Mouse (Mus musculus) myocyte (in vitro differentiated cells): ENCODE measurements around the gene Krtap9-3. TPM values are rescaled to one million over a fixed set of nuclear protein-coding genes. Genes with fewer than 3 reads are reported as not detected.

Experiments
- H3K27me3 ChIP-seq: one replicate; pipeline ENCODE4 v1.6.1; 2011; ENCODE audit not compliant: control insufficient read depth, insufficient read depth, insufficient read length
- H3K36me3 ChIP-seq: one replicate; pipeline ENCODE4 v1.6.1; 2011; ENCODE audit not compliant: control insufficient read depth, insufficient read depth
- H3K4me2 ChIP-seq: one replicate; pipeline ENCODE4 v1.6.1; 2011; ENCODE audit warnings: low read depth, control low read depth
- H3K4me3 ChIP-seq: one replicate; pipeline ENCODE4 v1.5.1; 2011; ENCODE audit warnings: mild to moderate bottlenecking, control low read depth, moderate library complexity
- H3K79me2 ChIP-seq: one replicate; pipeline ENCODE4 v1.6.1; 2011; ENCODE audit not compliant: control insufficient read depth, insufficient read depth
- H3ac ChIP-seq: one replicate; pipeline ENCODE4 v1.6.1; 2011; ENCODE audit not compliant: control insufficient read depth, insufficient read length
- CEBPB ChIP-seq: IDR thresholded peaks from 2 replicates; pipeline ENCODE4 v1.6.1; 2011; ENCODE audit warnings: mild to moderate bottlenecking, moderate library complexity; ENCODE audit not compliant: poor library complexity, insufficient read depth, severe bottlenecking
- E2F4 ChIP-seq: IDR thresholded peaks from one replicate; pipeline ENCODE4 v1.6.1; 2011; ENCODE audit warnings: mild to moderate bottlenecking, control low read depth, moderate library complexity; ENCODE audit not compliant: insufficient read depth
- MAX ChIP-seq: IDR thresholded peaks from one replicate; pipeline ENCODE4 v1.6.1; 2011; ENCODE audit warnings: low read depth, mild to moderate bottlenecking, control low read depth
- MYOD1 ChIP-seq, 3 experiments: IDR thresholded peaks; one replicate each; pipeline ENCODE4 v1.6.1; 2011; ENCODE audit warnings: control low read depth in 2 of 3, low read depth in 2 of 3, mild to moderate bottlenecking in 2 of 3, moderate library complexity in 1 of 3; ENCODE audit not compliant: insufficient read length in 2 of 3, control insufficient read depth in 1 of 3
- MYOG ChIP-seq, 3 experiments: IDR thresholded peaks; one replicate each; pipeline ENCODE4 v1.6.1; 2011; ENCODE audit warnings: control low read depth in 2 of 3, low read depth in 2 of 3, mild to moderate bottlenecking in 2 of 3; ENCODE audit not compliant: insufficient read length in 2 of 3, control insufficient read depth in 1 of 3, insufficient read depth in 1 of 3
- POLR2A ChIP-seq: IDR thresholded peaks from one replicate; pipeline ENCODE4 v1.6.1; 2011; ENCODE audit warnings: low read depth, mild to moderate bottlenecking, control low read depth, moderate library complexity; ENCODE audit not compliant: insufficient read length
- POLR2AphosphoS2 ChIP-seq: IDR thresholded peaks from one replicate; pipeline ENCODE4 v1.6.1; 2011; ENCODE audit warnings: low read depth, control low read depth; ENCODE audit not compliant: insufficient read length
- REST ChIP-seq: IDR thresholded peaks from one replicate; pipeline ENCODE4 v1.6.1; 2011; ENCODE audit warnings: mild to moderate bottlenecking, control low read depth, moderate library complexity; ENCODE audit not compliant: insufficient read depth, insufficient read length
- SRF ChIP-seq: IDR thresholded peaks from one replicate; pipeline ENCODE4 v1.6.1; 2011; ENCODE audit warnings: low read depth; ENCODE audit not compliant: control insufficient read depth, insufficient read length
- TCF12 ChIP-seq: IDR thresholded peaks from one replicate; pipeline ENCODE4 v1.6.1; 2011; ENCODE audit warnings: mild to moderate bottlenecking, control low read depth; ENCODE audit not compliant: poor library complexity, insufficient read depth, severe bottlenecking
- TCF3 ChIP-seq: IDR thresholded peaks from one replicate; pipeline ENCODE4 v1.6.1; 2011; ENCODE audit warnings: low read depth, control low read depth; ENCODE audit not compliant: insufficient read length
- USF1 ChIP-seq: IDR thresholded peaks from one replicate; pipeline ENCODE4 v1.6.1; 2011; ENCODE audit warnings: low read depth, mild to moderate bottlenecking, control low read depth, moderate library complexity
- polyA plus RNA-seq: library from polyadenylated mRNA; unstranded; fragments of >200 nt; fragmentation: generic; extraction: Trizol; gene quantifications from one replicate; pipeline ENCODE4 v1.2.1, GENCODE M21; 2012; ENCODE audit warnings: missing spikeins

Gene Krtap9-3
- polyA plus RNA-seq, 1 experiment = not detected

DNA sequence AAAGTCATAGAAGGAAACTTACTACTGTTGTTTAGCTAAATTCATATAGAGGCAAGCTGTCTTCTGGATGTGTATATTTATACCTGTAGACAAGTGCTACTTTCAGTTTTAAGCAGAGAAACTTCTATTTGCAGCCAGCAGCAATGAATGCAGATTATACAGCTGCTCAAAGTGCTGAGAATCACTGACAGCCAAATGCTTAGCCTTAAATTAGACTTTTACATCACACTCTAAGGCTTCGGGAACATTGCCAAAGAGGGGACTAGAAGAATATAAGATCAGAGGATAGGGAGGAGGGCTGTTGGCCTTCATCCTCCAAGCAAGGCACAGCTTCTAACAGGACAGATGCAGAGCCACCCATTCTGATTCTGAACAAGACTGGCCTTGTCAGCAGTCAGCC lies 39.2 kb upstream of the Krtap9-3 start:
- no peaks in the 10 kb centered on the region for H3K27me3 ChIP-seq
- H3K36me3 ChIP-seq = no peaks in the 10 kb centered on the region
- no peak overlapping the region for H3ac ChIP-seq
- TF ChIP-seq MYOD1 (IDR thresholded peaks at IDR 0.05; ENCODE audit: control insufficient read depth in 1 of 3, insufficient read length in 2 of 3, low read depth in 2 of 3) (no peak), E2F4 (no peak), USF1 (no peak), SRF (no peak)
- H3K4me2 ChIP-seq = no peak overlapping the region
- H3K4me3 ChIP-seq = no peak overlapping the region
- no peaks in the 10 kb centered on the region for H3K79me2 ChIP-seq

GRCm38 (mm10) chr11:99634653-99635134 lies 36.8 kb upstream of the Krtap9-3 start, which contains the start of gene Krtap4-2:
Krtap4-2 (minus strand) TSS chr11:99635084.
- no peaks in the 10 kb centered on the region for H3K79me2 ChIP-seq
- H3K4me2 ChIP-seq = no peak within 1 kb of the TSS
- H3ac ChIP-seq = no peak within 1 kb of the TSS
- H3K27me3 ChIP-seq = no peaks in the 10 kb centered on the region
- H3K4me3 ChIP-seq = no peak within 1 kb of the TSS
- no peaks in the 10 kb centered on the region for H3K36me3 ChIP-seq
- no peak for TF ChIP-seq USF1
- TF ChIP-seq POLR2AphosphoS2 = no peak
- TF ChIP-seq MYOG (IDR thresholded peaks at IDR 0.05; ENCODE audit: control insufficient read depth in 1 of 3, insufficient read depth in 1 of 3, insufficient read length in 2 of 3, low read depth in 2 of 3) = peak in 2 of 3 experiments; percentile 38 to 61
- TF ChIP-seq MAX = no peak
- TF ChIP-seq POLR2A = no peak
- peak in 2 of 3 experiments; percentile 62 to 71 for TF ChIP-seq MYOD1 (IDR thresholded peaks at IDR 0.05; ENCODE audit: control insufficient read depth in 1 of 3, insufficient read length in 2 of 3, low read depth in 2 of 3)
- no peak for TF ChIP-seq REST
- peak; percentile 55 for TF ChIP-seq TCF3
- no peak for TF ChIP-seq SRF
- no peak for TF ChIP-seq CEBPB
- peak; percentile 24 for TF ChIP-seq TCF12
- no peak for TF ChIP-seq E2F4

DNA sequence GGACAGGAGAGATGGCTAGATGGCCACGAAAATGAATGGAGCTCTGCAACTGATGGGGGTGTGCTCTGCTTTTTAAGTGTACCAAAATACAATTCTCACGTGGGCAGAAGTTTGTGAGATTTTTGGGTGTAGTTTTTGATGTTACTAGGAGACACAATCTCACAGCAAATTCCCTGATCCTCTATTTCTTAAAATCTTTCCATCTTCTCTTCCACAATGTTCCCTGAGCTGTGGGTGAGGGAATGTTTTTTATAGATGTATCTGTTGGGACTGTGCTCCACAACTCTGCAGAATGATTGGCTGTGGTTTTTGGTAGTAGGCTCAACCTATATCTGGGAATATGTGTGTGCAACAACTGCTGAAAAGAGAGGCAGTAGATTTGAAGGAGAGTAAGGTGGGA lies 35.4 kb upstream of the Krtap9-3 start:
- TF ChIP-seq REST (no peak), TCF3 (no peak), USF1 (no peak), CEBPB (no peak), POLR2A (no peak), TCF12 (no peak), POLR2AphosphoS2 (no peak), MAX (no peak), E2F4 (no peak), MYOG (IDR thresholded peaks at IDR 0.05; ENCODE audit: control insufficient read depth in 1 of 3, insufficient read depth in 1 of 3, insufficient read length in 2 of 3, low read depth in 2 of 3) (no peak), MYOD1 (IDR thresholded peaks at IDR 0.05; ENCODE audit: control insufficient read depth in 1 of 3, insufficient read length in 2 of 3, low read depth in 2 of 3) (no peak), SRF (no peak)
- Histone ChIP-seq H3K36me3 (no peaks in the 10 kb centered on the region), H3K4me2 (no peak overlapping the region), H3K4me3 (no peak overlapping the region), H3K27me3 (no peaks in the 10 kb centered on the region), H3K79me2 (no peaks in the 10 kb centered on the region), H3ac (no peak overlapping the region)

DNA sequence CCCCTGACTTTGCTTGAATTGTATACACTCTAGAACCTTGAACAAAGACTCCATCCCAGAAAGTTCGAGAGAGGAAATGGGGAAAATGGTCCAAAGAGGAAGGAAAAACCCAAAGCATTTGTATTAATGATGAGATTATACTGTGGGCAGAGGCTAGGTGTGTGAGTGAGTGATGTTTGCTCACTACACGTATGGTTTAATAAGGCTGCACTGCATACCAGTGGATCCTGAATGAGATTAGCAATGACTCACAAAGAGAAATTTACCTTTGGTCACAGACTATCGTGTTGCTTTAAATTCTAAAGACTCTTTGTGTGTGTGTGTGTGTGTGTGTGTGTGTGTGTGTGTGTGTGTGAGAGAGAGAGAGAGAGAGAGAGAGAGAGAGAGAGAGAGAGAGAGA lies 33.0 kb upstream of the Krtap9-3 start:
- Histone ChIP-seq H3K36me3 (no peaks in the 10 kb centered on the region), H3K27me3 (no peaks in the 10 kb centered on the region), H3K79me2 (no peaks in the 10 kb centered on the region), H3ac (no peak overlapping the region), H3K4me3 (no peak overlapping the region), H3K4me2 (no peak overlapping the region)
- TF ChIP-seq CEBPB (no peak), MYOG (IDR thresholded peaks at IDR 0.05; ENCODE audit: control insufficient read depth in 1 of 3, insufficient read depth in 1 of 3, insufficient read length in 2 of 3, low read depth in 2 of 3) (no peak), REST (no peak), POLR2A (no peak), POLR2AphosphoS2 (no peak), MYOD1 (IDR thresholded peaks at IDR 0.05; ENCODE audit: control insufficient read depth in 1 of 3, insufficient read length in 2 of 3, low read depth in 2 of 3) (no peak), USF1 (no peak), TCF12 (no peak), E2F4 (no peak), MAX (no peak), TCF3 (no peak), SRF (no peak)

DNA sequence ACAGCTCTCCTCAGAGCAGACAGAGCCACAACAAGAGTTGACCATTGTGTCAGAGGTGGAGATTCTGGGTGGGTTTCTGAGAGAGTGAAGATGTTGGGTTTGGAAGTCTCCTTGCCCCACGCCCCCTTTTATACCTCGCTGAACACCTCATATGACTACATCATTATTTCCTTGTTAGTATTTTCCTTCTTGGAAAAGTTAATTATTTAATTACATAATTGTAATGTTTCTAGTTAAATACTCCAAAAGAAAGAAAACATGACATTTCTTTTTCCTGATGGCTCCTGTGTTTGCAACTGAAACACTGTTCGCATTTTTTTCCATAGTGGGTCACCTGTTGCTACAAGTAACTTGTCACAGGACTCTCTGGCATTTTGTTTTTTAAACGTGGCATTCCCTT lies 30.2 kb upstream of the Krtap9-3 start, which contains the start of gene Krtap4-1:
TSS of gene Krtap4-1 (minus strand) at position 101 of the 400 bp plus-strand sequence.
- Histone ChIP-seq H3K4me2 (no peak within 1 kb of the TSS), H3K27me3 (no peaks in the 10 kb centered on the region), H3K4me3 (no peak within 1 kb of the TSS), H3K36me3 (no peaks in the 10 kb centered on the region), H3ac (no peak within 1 kb of the TSS), H3K79me2 (no peaks in the 10 kb centered on the region)
- TF ChIP-seq CEBPB = no peak
- TF ChIP-seq E2F4 = no peak
- TF ChIP-seq POLR2A = no peak
- no peak for TF ChIP-seq REST
- no peak for TF ChIP-seq USF1
- TF ChIP-seq TCF12 = no peak
- TF ChIP-seq MYOD1 (IDR thresholded peaks at IDR 0.05; ENCODE audit: control insufficient read depth in 1 of 3, insufficient read length in 2 of 3, low read depth in 2 of 3) = no peak
- no peak for TF ChIP-seq MAX
- TF ChIP-seq POLR2AphosphoS2 = no peak
- no peak for TF ChIP-seq SRF
- no peak for TF ChIP-seq MYOG (IDR thresholded peaks at IDR 0.05; ENCODE audit: control insufficient read depth in 1 of 3, insufficient read depth in 1 of 3, insufficient read length in 2 of 3, low read depth in 2 of 3)
- TF ChIP-seq TCF3 = no peak
